Mouse (Mus musculus) forebrain, embryonic 13.5 days (tissue): ENCODE results near the gene Tmem104. TPM values are rescaled to one million over a fixed set of nuclear protein-coding genes. Genes with fewer than 3 reads are reported as not detected.

Source experiments
- ATAC-seq: fragments of 200-750 bp; cut with Nextera tagmentation; 2 replicates; pipeline ENCODE4 v1.8.0; 2017
- H3K27ac ChIP-seq: fragments of 300-500 bp; sonication (generic); 2 replicates; pipeline ENCODE4 v1.5.1; 2015; ENCODE audit warnings: inconsistent platforms, mild to moderate bottlenecking, moderate library complexity
- H3K27me3 ChIP-seq: fragments of 300-500 bp; sonication (generic); 2 replicates; pipeline ENCODE4 v1.6.1; 2015; ENCODE audit warnings: mild to moderate bottlenecking, inconsistent platforms
- H3K36me3 ChIP-seq: fragments of 300-500 bp; sonication (generic); 2 replicates; pipeline ENCODE4 v1.6.1; 2015; ENCODE audit warnings: mild to moderate bottlenecking, inconsistent platforms; ENCODE audit not compliant: poor library complexity, severe bottlenecking
- H3K4me1 ChIP-seq: fragments of 300-500 bp; sonication (generic); 2 replicates; pipeline ENCODE4 v1.6.1; 2015; ENCODE audit warnings: inconsistent platforms
- H3K4me2 ChIP-seq: fragments of 300-500 bp; sonication (generic); 2 replicates; pipeline ENCODE4 v1.6.1; 2015; ENCODE audit warnings: inconsistent platforms, mild to moderate bottlenecking, moderate library complexity
- H3K4me3 ChIP-seq: fragments of 300-500 bp; sonication (generic); 2 replicates; pipeline ENCODE4 v1.5.1; 2015; ENCODE audit warnings: mild to moderate bottlenecking, inconsistent platforms
- H3K9ac ChIP-seq: fragments of 300-500 bp; sonication (generic); 2 replicates; pipeline ENCODE4 v1.6.1; 2015; ENCODE audit warnings: mild to moderate bottlenecking, inconsistent platforms
- H3K9me3 ChIP-seq: fragments of 300-500 bp; sonication (generic); replicated peaks from 2 replicates; pipeline ENCODE4 v1.6.1; 2016; ENCODE audit warnings: inconsistent platforms
- WGBS: fragments of 180-500 bp; shearing (Covaris S2); methylation state at CpG from one replicate; pipeline ENCODE4 v1.1.7; 2015; 5-methylcytosine and 5-hydroxymethylcytosine counted together
- polyA plus RNA-seq: library from polyadenylated mRNA; unstranded; fragments of >200 nt; fragmentation: Nextera tagmentation; extraction: Ambion mirVana; gene quantifications from 2 replicates; pipeline ENCODE4 v1.2.1, GENCODE M21; 2015

The Tmem104 gene
- polyA plus RNA-seq, 1 experiment from 2014 or later, result 7.8 TPM

GRCm38 (mm10) chr11:115282723-115283485, 95.6 kb downstream of the Tmem104 start:
- H3K4me1 ChIP-seq, result peaks cover 13% of the 10 kb centered on the region
- no peaks in the 10 kb centered on the region for H3K9me3 ChIP-seq
- H3K27ac ChIP-seq, result no peak overlapping the region
- H3K4me3 ChIP-seq, result no peak overlapping the region
- no peak for ATAC-seq
- no peaks in the 10 kb centered on the region for H3K27me3 ChIP-seq
- H3K9ac ChIP-seq, result no peak overlapping the region
- WGBS, result 85% methylated on average over 8 of the region's 8 CpGs
- no peaks in the 10 kb centered on the region for H3K36me3 ChIP-seq
- no peak overlapping the region for H3K4me2 ChIP-seq

GRCm38 (mm10) chr11:115283486-115283765, 96.1 kb downstream of the Tmem104 start:
- no peaks in the 10 kb centered on the region for H3K36me3 ChIP-seq
- H3K9me3 ChIP-seq, result no peaks in the 10 kb centered on the region
- no peak overlapping the region for H3K4me2 ChIP-seq
- no peak overlapping the region for H3K27ac ChIP-seq
- H3K4me1 ChIP-seq, result peaks cover 9% of the 10 kb centered on the region; the same call in 1 of the 2 replicates
- WGBS, result 69% methylated on average over 9 of the region's 9 CpGs
- no peak overlapping the region for H3K9ac ChIP-seq
- no peak for ATAC-seq
- no peak overlapping the region for H3K4me3 ChIP-seq
- no peaks in the 10 kb centered on the region for H3K27me3 ChIP-seq

- 89% methylated on average over 12 of the region's 12 CpGs for WGBS
- H3K27me3 ChIP-seq, result no peaks in the 10 kb centered on the region
- peaks cover 9% of the 10 kb centered on the region; the same call in 1 of the 2 replicates for H3K4me1 ChIP-seq
- H3K4me3 ChIP-seq, result no peak overlapping the region
- no peak for ATAC-seq
- H3K4me2 ChIP-seq, result no peak overlapping the region
- H3K9me3 ChIP-seq, result no peaks in the 10 kb centered on the region
- H3K9ac ChIP-seq, result no peak overlapping the region
- H3K36me3 ChIP-seq, result no peaks in the 10 kb centered on the region
- no peak overlapping the region for H3K27ac ChIP-seq
These were observed 96.8 kb downstream of the Tmem104 start for GRCm38 (mm10) chr11:115283891-115284620.

- Histone ChIP-seq H3K4me3 (no peak overlapping the region), H3K27ac (no peak overlapping the region), H3K4me2 (no peak overlapping the region), H3K9me3 (no peaks in the 10 kb centered on the region), H3K27me3 (no peaks in the 10 kb centered on the region), H3K4me1 (peaks cover 9% of the 10 kb centered on the region; the same call in 1 of the 2 replicates), H3K36me3 (no peaks in the 10 kb centered on the region), H3K9ac (no peak overlapping the region)
- no peak for ATAC-seq
- WGBS, result 88% methylated on average over 4 of the region's 4 CpGs
These were observed 98.0 kb downstream of the Tmem104 start for GRCm38 (mm10) chr11:115285282-115285681.

- H3K4me1 ChIP-seq, result peaks cover 9% of the 10 kb centered on the region; the same call in 1 of the 2 replicates
- peak overlapping the region; percentile 36; the same call in 1 of the 2 replicates for H3K27ac ChIP-seq
- H3K9me3 ChIP-seq, result no peaks in the 10 kb centered on the region
- H3K4me3 ChIP-seq, result no peak overlapping the region
- no peaks in the 10 kb centered on the region for H3K27me3 ChIP-seq
- ATAC-seq, result no peak
- no peaks in the 10 kb centered on the region for H3K36me3 ChIP-seq
- H3K4me2 ChIP-seq, result no peak overlapping the region
- 79% methylated on average over 19 of the region's 19 CpGs for WGBS
- no peak overlapping the region for H3K9ac ChIP-seq
These were observed 99.1 kb downstream of the Tmem104 start for GRCm38 (mm10) chr11:115286201-115286993.

- Histone ChIP-seq H3K27me3 (no peaks in the 10 kb centered on the region), H3K4me1 (peaks cover 9% of the 10 kb centered on the region; the same call in 1 of the 2 replicates), H3K4me3 (no peak overlapping the region), H3K36me3 (no peaks in the 10 kb centered on the region), H3K9ac (no peak overlapping the region), H3K27ac (no peak overlapping the region), H3K4me2 (no peak overlapping the region), H3K9me3 (no peaks in the 10 kb centered on the region)
- no peak for ATAC-seq
- 81% methylated on average over 5 of the region's 5 CpGs for WGBS
These were observed 100.1 kb downstream of the Tmem104 start for GRCm38 (mm10) chr11:115287386-115287785.

- Histone ChIP-seq H3K4me2 (no peak overlapping the region), H3K4me1 (peaks cover 9% of the 10 kb centered on the region; the same call in 1 of the 2 replicates), H3K4me3 (no peak overlapping the region), H3K9me3 (no peaks in the 10 kb centered on the region), H3K36me3 (no peaks in the 10 kb centered on the region), H3K27ac (no peak overlapping the region), H3K9ac (no peak overlapping the region), H3K27me3 (no peaks in the 10 kb centered on the region)
- no peak for ATAC-seq
- 83% methylated on average over 2 of the region's 2 CpGs for WGBS
These were observed 101.0 kb downstream of the Tmem104 start for GRCm38 (mm10) chr11:115288305-115288704.

GRCm38 (mm10) chr11:115289885-115290284, 102.6 kb downstream of the Tmem104 start:
- WGBS, result 84% methylated on average over 8 of the region's 8 CpGs
- no peak for ATAC-seq

GRCm38 (mm10) chr11:115290314-115290713, 103.0 kb downstream of the Tmem104 start:
- Histone ChIP-seq H3K9ac (no peak overlapping the region), H3K4me1 (peaks cover 9% of the 10 kb centered on the region; the same call in 1 of the 2 replicates), H3K27me3 (no peaks in the 10 kb centered on the region), H3K4me3 (no peak overlapping the region), H3K9me3 (no peaks in the 10 kb centered on the region), H3K27ac (no peak overlapping the region), H3K36me3 (no peaks in the 10 kb centered on the region), H3K4me2 (no peak overlapping the region)
- ATAC-seq, result no peak
- WGBS, result 82% methylated on average over 1 of the region's 1 CpGs

More at GRCm38 (mm10) chr11:115289885-115290284, 102.6 kb downstream of the Tmem104 start:
- no peak overlapping the region for H3K4me3 ChIP-seq
- H3K9me3 ChIP-seq, result no peaks in the 10 kb centered on the region
- H3K4me1 ChIP-seq, result peaks cover 9% of the 10 kb centered on the region; the same call in 1 of the 2 replicates
- no peak overlapping the region for H3K27ac ChIP-seq
- H3K9ac ChIP-seq, result no peak overlapping the region
- H3K4me2 ChIP-seq, result no peak overlapping the region
- H3K27me3 ChIP-seq, result no peaks in the 10 kb centered on the region
- H3K36me3 ChIP-seq, result no peaks in the 10 kb centered on the region

- 91% methylated on average over 6 of the region's 6 CpGs for WGBS
- H3K9me3 ChIP-seq, result no peaks in the 10 kb centered on the region
- no peak overlapping the region for H3K9ac ChIP-seq
- H3K27ac ChIP-seq, result no peak overlapping the region
- H3K4me3 ChIP-seq, result no peak overlapping the region
- H3K4me2 ChIP-seq, result no peak overlapping the region
- no peaks in the 10 kb centered on the region for H3K36me3 ChIP-seq
- 0 out of 2 replicates have a peak, but pooled peaks cover 2% of the 10 kb centered on the region for H3K27me3 ChIP-seq
- no peak for ATAC-seq
- H3K4me1 ChIP-seq, result peaks cover 9% of the 10 kb centered on the region; the same call in 1 of the 2 replicates
These were observed 103.6 kb downstream of the Tmem104 start for GRCm38 (mm10) chr11:115290919-115291318.

GRCm38 (mm10) chr11:115291503-115291902, 104.2 kb downstream of the Tmem104 start:
- Histone ChIP-seq H3K9ac (no peak overlapping the region), H3K27ac (no peak overlapping the region), H3K9me3 (no peaks in the 10 kb centered on the region), H3K4me1 (peaks cover 5% of the 10 kb centered on the region; the same call in 1 of the 2 replicates), H3K27me3 (peaks cover 3% of the 10 kb centered on the region; the same call in 1 of the 2 replicates), H3K4me3 (no peak overlapping the region), H3K4me2 (no peak overlapping the region), H3K36me3 (no peaks in the 10 kb centered on the region)
- WGBS, result 83% methylated on average over 10 of the region's 10 CpGs
- ATAC-seq, result no peak
